Mouse (Mus musculus) CH12.LX (cell line): ENCODE measurements around the gene Snta1. TPM values are rescaled to one million over a fixed set of nuclear protein-coding genes. Genes with fewer than 3 reads are reported as not detected.

ENCODE experiments used
- DNase-seq: peaks from one replicate; pipeline ENCODE4 v3.0.0-alpha.2; 2013; ENCODE audit errors: extremely low read depth
- H3K27ac ChIP-seq: 2 replicates; pipeline ENCODE4 v1.5.1; 2012; ENCODE audit warnings: low read depth, mild to moderate bottlenecking, control low read depth, moderate library complexity; ENCODE audit not compliant: insufficient read depth
- H3K27me3 ChIP-seq: replicated peaks from 2 replicates; pipeline ENCODE3; 2012; ENCODE audit warnings: inconsistent platforms
- H3K36me3 ChIP-seq, 2 experiments: replicated peaks in 1 of 2; 2 replicates each; pipeline versions ENCODE3 to v1.6.1; 2012; ENCODE audit warnings: inconsistent platforms in 1 of 2, low read length in 1 of 2, mild to moderate bottlenecking in 1 of 2, mixed read lengths in 1 of 2, moderate library complexity in 1 of 2; ENCODE audit not compliant: control insufficient read depth in 1 of 2, insufficient read depth in 1 of 2
- H3K4me1 ChIP-seq, 2 experiments: 2 replicates each; pipeline ENCODE4 v1.6.1; 2012; ENCODE audit warnings: inconsistent platforms in 1 of 2, moderate library complexity in 1 of 2; ENCODE audit not compliant: insufficient read depth in 2 of 2, control insufficient read depth in 1 of 2
- H3K4me2 ChIP-seq: 2 replicates; pipeline ENCODE4 v1.6.1; 2012; ENCODE audit warnings: low read depth, mild to moderate bottlenecking, control low read depth; ENCODE audit not compliant: poor library complexity, insufficient read depth, severe bottlenecking
- H3K4me3 ChIP-seq, 3 experiments: fragments of 150-350 bp in 1 of 3; sonication (generic) in 1 of 3; replicated peaks in 1 of 3; 2 replicates each; pipeline versions ENCODE3 to v1.5.1; 2011 to 2012; ENCODE audit warnings: low read depth in 2 of 3, low read length in 2 of 3, mild to moderate bottlenecking in 2 of 3, moderate library complexity in 2 of 3, control low read depth in 1 of 3, improper control_type of control experiment in 1 of 3, inconsistent platforms in 1 of 3, mixed read lengths in 1 of 3; ENCODE audit not compliant: poor library complexity in 1 of 3
- H3K79me2 ChIP-seq: replicated peaks from 2 replicates; pipeline ENCODE4 v1.6.1; 2012; ENCODE audit warnings: mild to moderate bottlenecking, moderate library complexity; ENCODE audit not compliant: control insufficient read depth, poor library complexity, insufficient read depth, severe bottlenecking; ENCODE audit errors: extremely low read depth
- H3K9ac ChIP-seq: 2 replicates; pipeline ENCODE4 v1.6.1; 2012; ENCODE audit warnings: low read depth, mild to moderate bottlenecking, control low read depth, moderate library complexity; ENCODE audit not compliant: insufficient read depth
- H3K9me3 ChIP-seq: replicated peaks from 2 replicates; pipeline ENCODE3; 2012; ENCODE audit warnings: low read length, inconsistent platforms, mixed read lengths
- CHD1 ChIP-seq: IDR thresholded peaks from 2 replicates; pipeline ENCODE4 v1.6.1; 2012; ENCODE audit warnings: low read depth, low read length, improper control_type of control experiment, inconsistent platforms
- CTCF ChIP-seq, 2 experiments: IDR thresholded peaks in 1 of 2; conservative IDR thresholded peaks in 1 of 2; 2 replicates each; pipeline ENCODE4 v1.5.1; 2011 to 2012; ENCODE audit warnings: low read depth in 2 of 2, low read length in 2 of 2, improper control_type of control experiment in 1 of 2, inconsistent platforms in 1 of 2, mild to moderate bottlenecking in 1 of 2, moderate library complexity in 1 of 2
- EP300 ChIP-seq: IDR thresholded peaks from 2 replicates; pipeline ENCODE4 v1.6.1; 2011; ENCODE audit warnings: low read length, improper control_type of control experiment
- GABPA ChIP-seq: IDR thresholded peaks from 2 replicates; pipeline ENCODE4 v1.6.1; 2012; ENCODE audit warnings: low read depth, low read length, improper control_type of control experiment, inconsistent platforms; ENCODE audit not compliant: insufficient replicate concordance
- HCFC1 ChIP-seq: IDR thresholded peaks from 2 replicates; pipeline ENCODE4 v1.6.1; 2012; ENCODE audit warnings: low read depth, mild to moderate bottlenecking, inconsistent platforms, low read length, improper control_type of control experiment
- IRF4 ChIP-seq: IDR thresholded peaks from 2 replicates; pipeline ENCODE4 v1.6.1; 2014; ENCODE audit warnings: low read depth, mild to moderate bottlenecking, inconsistent platforms, low read length, improper control_type of control experiment
- KAT2A ChIP-seq: IDR thresholded peaks from 2 replicates; pipeline ENCODE4 v1.6.1; 2012; ENCODE audit warnings: low read length, improper control_type of control experiment, inconsistent platforms; ENCODE audit not compliant: insufficient replicate concordance
- MAX ChIP-seq: IDR thresholded peaks from 2 replicates; pipeline ENCODE4 v1.6.1; 2011; ENCODE audit warnings: low read length, improper control_type of control experiment
- MAZ ChIP-seq: IDR thresholded peaks from 2 replicates; pipeline ENCODE4 v1.6.1; 2012; ENCODE audit warnings: low read depth, mild to moderate bottlenecking, inconsistent platforms, low read length, improper control_type of control experiment, moderate library complexity
- MEF2A ChIP-seq: IDR thresholded peaks from 2 replicates; pipeline ENCODE4 v1.6.1; 2014; ENCODE audit warnings: low read depth, mild to moderate bottlenecking, inconsistent platforms, low read length, improper control_type of control experiment, borderline replicate concordance
- MXI1 ChIP-seq: IDR thresholded peaks from 2 replicates; pipeline ENCODE4 v1.6.1; 2011; ENCODE audit warnings: mild to moderate bottlenecking, low read depth, low read length, improper control_type of control experiment
- NELFE ChIP-seq: IDR thresholded peaks from 2 replicates; pipeline ENCODE4 v1.6.1; 2011; ENCODE audit warnings: low read depth, low read length, improper control_type of control experiment
- PAX5 ChIP-seq: IDR thresholded peaks from 2 replicates; pipeline ENCODE4 v1.6.1; 2012; ENCODE audit warnings: low read length, inconsistent platforms, mixed read lengths
- POLR2A ChIP-seq: IDR thresholded peaks from 2 replicates; pipeline ENCODE4 v1.6.1; 2011; ENCODE audit warnings: low read depth, mild to moderate bottlenecking, improper control_type of control experiment, low read length
- POLR2AphosphoS2 ChIP-seq: IDR thresholded peaks from 2 replicates; pipeline ENCODE4 v1.6.1; 2011; ENCODE audit warnings: low read depth, low read length, improper control_type of control experiment
- RAD21 ChIP-seq: IDR thresholded peaks from 2 replicates; pipeline ENCODE4 v1.6.1; 2011; ENCODE audit warnings: low read depth, mild to moderate bottlenecking, low read length, improper control_type of control experiment, moderate library complexity
- RCOR1 ChIP-seq: conservative IDR thresholded peaks from 2 replicates; pipeline ENCODE4 v1.6.1; 2012; ENCODE audit warnings: low read depth, mild to moderate bottlenecking, inconsistent platforms, low read length, improper control_type of control experiment
- SMC3 ChIP-seq: IDR thresholded peaks from 2 replicates; pipeline ENCODE4 v1.6.1; 2011; ENCODE audit warnings: low read depth, low read length, improper control_type of control experiment
- TBP ChIP-seq: conservative IDR thresholded peaks from 2 replicates; pipeline ENCODE4 v1.6.1; 2011; ENCODE audit warnings: low read depth, low read length, improper control_type of control experiment
- TCF12 ChIP-seq: IDR thresholded peaks from 2 replicates; pipeline ENCODE4 v1.6.1; 2014; ENCODE audit warnings: low read depth, mild to moderate bottlenecking, inconsistent platforms, low read length, improper control_type of control experiment
- UBTF ChIP-seq: IDR thresholded peaks from 2 replicates; pipeline ENCODE4 v1.6.1; 2012; ENCODE audit warnings: low read depth, mild to moderate bottlenecking, inconsistent platforms, low read length, improper control_type of control experiment, moderate library complexity
- USF1 ChIP-seq: IDR thresholded peaks from 2 replicates; pipeline ENCODE4 v1.6.1; 2014; ENCODE audit warnings: low read depth, mild to moderate bottlenecking, inconsistent platforms, low read length, improper control_type of control experiment
- USF2 ChIP-seq: conservative IDR thresholded peaks from 2 replicates; pipeline ENCODE4 v1.6.1; 2011; ENCODE audit warnings: low read depth, low read length, improper control_type of control experiment
- ZC3H11A ChIP-seq: IDR thresholded peaks from 2 replicates; pipeline ENCODE4 v1.6.1; 2012; ENCODE audit warnings: low read depth, mild to moderate bottlenecking, inconsistent platforms, low read length, improper control_type of control experiment
- ZKSCAN1 ChIP-seq: IDR thresholded peaks from 2 replicates; pipeline ENCODE4 v1.6.1; 2012; ENCODE audit warnings: low read depth, inconsistent platforms, low read length, improper control_type of control experiment, borderline replicate concordance
- ZNF384 ChIP-seq: IDR thresholded peaks from 2 replicates; pipeline ENCODE4 v1.6.1; 2012; ENCODE audit warnings: low read depth, low read length, improper control_type of control experiment, inconsistent platforms
- dilution Hi-C: fragments of 300-500 bp; cut with MboI; formaldehyde crosslinking; loops from 2 replicates; pipeline ENCODE4 v1.14.3; 2020; ENCODE audit warnings: low sequenced_read_pairs; ENCODE audit not compliant: extremely low pct_unique_long_range_greater_than_20kb, extremely low pct_ligation_motif_present
- in situ Hi-C: fragments of 300-500 bp; cut with MboI; formaldehyde crosslinking; loops from 3 replicates; pipeline ENCODE4 v1.14.3; 2019; ENCODE audit warnings: low sequenced_read_pairs, low pct_ligation_motif_present, low pct_unique_long_range_greater_than_20kb, mixed read lengths
- polyA plus RNA-seq: library from polyadenylated mRNA; unstranded; fragments of >175 nt; gene quantifications from 2 replicates; pipeline ENCODE4 v1.2.1, GENCODE M21; 2012; ENCODE audit warnings: low read depth; ENCODE audit not compliant: insufficient read length
- total RNA-seq, 2 experiments: library from RNA; depleted of rRNA; stranded (reverse); fragments of 300-350 nt in 1 of 2; fragments of >200 nt in 1 of 2; gene quantifications; 2 replicates each; pipeline ENCODE4 v1.2.3; 2012 to 2014

The Snta1 gene
- total and polyA plus RNA-seq, 3 experiments: 0.33 TPM; not detected in 2

DNA sequence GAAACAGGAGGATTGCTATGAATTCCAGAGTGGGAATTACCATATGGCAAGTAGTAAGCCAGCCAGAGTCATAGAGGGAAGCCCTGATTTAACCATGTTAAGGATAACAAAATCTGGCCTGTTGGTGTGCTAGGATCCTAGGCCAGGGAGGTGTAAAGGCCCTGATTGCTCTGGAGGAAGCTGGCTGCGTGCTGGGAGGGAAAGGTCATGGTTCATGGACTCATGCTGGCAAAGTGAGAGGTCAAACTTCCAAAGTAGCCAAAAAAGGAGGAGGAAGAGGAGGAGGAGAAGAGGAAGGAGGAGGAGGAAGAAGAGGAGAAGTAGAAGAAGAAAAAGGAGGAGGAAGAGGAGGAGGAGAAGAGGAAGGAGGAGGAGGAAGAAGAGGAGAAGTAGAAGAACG, 24.8 kb upstream of the Snta1 start:
- Histone ChIP-seq H3K4me3 (no peak overlapping the region), H3K27ac (no peak overlapping the region), H3K36me3 (no peaks in the 10 kb centered on the region), H3K9ac (no peak overlapping the region), H3K4me1 (peaks cover 5 to 20% of the 10 kb centered on the region in 2 experiments; a peak in 3 of 4 replicates), H3K27me3 (no peaks in the 10 kb centered on the region), H3K79me2 (peaks cover 6% of the 10 kb centered on the region; the same call in 1 of the 2 replicates), H3K9me3 (no peaks in the 10 kb centered on the region), H3K4me2 (no peak overlapping the region)
- dilution Hi-C loops (no loop called here), in situ Hi-C loops (no loop called here)
- TF ChIP-seq GABPA (no peak), MEF2A (no peak), POLR2AphosphoS2 (no peak), RAD21 (no peak), IRF4 (no peak), MAZ (no peak), UBTF (no peak), SMC3 (no peak), USF1 (no peak), TBP (no peak), CTCF (conservative IDR thresholded peaks at IDR 0.05 in 1 of 2, IDR thresholded peaks at IDR 0.05 in 1 of 2; ENCODE audit: low read depth in 2 of 2, low read length in 2 of 2) (no peak)
- DNase-seq: no peak

DNA sequence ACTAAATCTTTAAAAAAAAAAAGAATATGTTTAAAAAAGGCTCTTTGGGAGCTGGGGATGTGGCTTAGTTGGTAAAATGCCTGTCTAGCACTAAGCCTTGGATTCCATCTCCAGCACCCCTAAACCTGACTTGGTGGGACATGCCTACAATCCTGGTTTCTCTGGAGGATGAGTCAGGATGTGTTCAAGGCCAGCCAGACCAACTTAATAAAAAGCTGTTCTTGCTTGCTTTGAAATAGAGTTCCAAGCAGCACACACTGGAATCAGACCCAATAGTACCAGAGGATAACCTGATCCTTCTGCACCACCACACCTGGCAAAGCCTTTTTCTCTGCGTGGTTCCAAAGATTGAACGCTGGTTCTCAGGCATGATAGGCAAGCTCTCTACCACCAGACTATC, 22.7 kb upstream of the Snta1 start:
- Histone ChIP-seq H3K79me2 (no peaks in the 10 kb centered on the region), H3K36me3 (no peaks in the 10 kb centered on the region), H3K4me3 (no peak overlapping the region), H3K9ac (no peak overlapping the region), H3K4me1 (peaks cover 9 to 22% of the 10 kb centered on the region in 2 experiments), H3K4me2 (no peak overlapping the region), H3K27me3 (no peaks in the 10 kb centered on the region), H3K27ac (no peak overlapping the region), H3K9me3 (peaks cover 3% of the 10 kb centered on the region)
- dilution Hi-C loops: no loop called here
- in situ Hi-C loops: no loop called here
- TF ChIP-seq POLR2AphosphoS2 (no peak), TCF12 (no peak), POLR2A (no peak), HCFC1 (no peak), ZC3H11A (no peak)
- DNase-seq: no peak

DNA sequence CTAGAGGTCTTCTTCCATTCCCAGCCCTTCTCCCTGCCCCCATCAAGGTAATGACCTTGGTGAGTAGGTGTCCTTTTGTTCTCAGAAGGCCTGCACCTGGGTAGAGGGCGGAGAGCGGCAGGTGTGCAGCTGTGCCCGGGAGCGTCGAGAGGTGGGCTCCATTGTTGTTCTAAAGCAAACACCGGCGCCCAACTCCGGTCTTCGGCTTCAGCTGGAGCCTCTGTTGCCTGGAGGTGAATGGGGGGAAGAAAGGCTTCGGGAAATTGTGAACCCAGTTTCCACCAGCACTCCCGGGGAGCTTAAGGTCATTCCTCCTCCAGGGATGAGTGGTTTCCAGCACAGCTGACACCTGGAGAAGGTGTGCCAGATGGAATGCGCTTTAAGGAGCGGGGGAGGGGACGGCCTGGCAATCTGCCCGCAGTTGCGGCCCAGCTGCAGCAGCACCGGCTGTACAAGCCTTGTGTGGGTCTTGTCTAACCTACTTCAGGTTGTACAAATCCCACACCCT, 20.0 kb upstream of the Snta1 start:
- DNase-seq: no peak
- dilution Hi-C loops: no loop called here
- H3K27ac ChIP-seq: no peak overlapping the region

More for the DNA sequence above, 20.0 kb upstream of the Snta1 start:
- no peaks in the 10 kb centered on the region for H3K36me3 ChIP-seq
- H3K79me2 ChIP-seq: no peaks in the 10 kb centered on the region
- no peak overlapping the region for H3K4me2 ChIP-seq
- peaks cover 4 to 17% of the 10 kb centered on the region in 2 experiments for H3K4me1 ChIP-seq
- H3K27me3 ChIP-seq: peaks cover 1% of the 10 kb centered on the region
- no peak overlapping the region for H3K9ac ChIP-seq
- no peak overlapping the region for H3K4me3 ChIP-seq
- in situ Hi-C loops: no loop called here
- no peak for TF ChIP-seq USF2
- TF ChIP-seq ZNF384: no peak
- TF ChIP-seq ZKSCAN1: no peak
- no peak for TF ChIP-seq RCOR1
- no peak for TF ChIP-seq POLR2AphosphoS2
- no peak for TF ChIP-seq CHD1
- no peak for TF ChIP-seq EP300
- no peak for TF ChIP-seq CTCF (conservative IDR thresholded peaks at IDR 0.05 in 1 of 2, IDR thresholded peaks at IDR 0.05 in 1 of 2; ENCODE audit: low read depth in 2 of 2, low read length in 2 of 2)
- no peak for TF ChIP-seq PAX5
- TF ChIP-seq TCF12: no peak
- no peak for TF ChIP-seq KAT2A
- no peak for TF ChIP-seq MEF2A
- TF ChIP-seq MAX: no peak
- no peak for TF ChIP-seq RAD21
- no peak for TF ChIP-seq MAZ
- no peak for TF ChIP-seq NELFE
- no peak for TF ChIP-seq MXI1
- H3K9me3 ChIP-seq: peaks cover 5% of the 10 kb centered on the region
